Mouse (Mus musculus): ENCODE data around the gene C2cd2l. TPM values are rescaled to one million over a fixed set of nuclear protein-coding genes. Genes with fewer than 3 reads are reported as not detected.
"Not testable (repeated sequence)": the region's sequence is repeated elsewhere in the genome, so short reads cannot be mapped to it uniquely, and the experiment has no call there.

The C2cd2l gene
- total RNA-seq, 2 experiments from 2014 or later = 19.3 to 25.1 TPM

DNA sequence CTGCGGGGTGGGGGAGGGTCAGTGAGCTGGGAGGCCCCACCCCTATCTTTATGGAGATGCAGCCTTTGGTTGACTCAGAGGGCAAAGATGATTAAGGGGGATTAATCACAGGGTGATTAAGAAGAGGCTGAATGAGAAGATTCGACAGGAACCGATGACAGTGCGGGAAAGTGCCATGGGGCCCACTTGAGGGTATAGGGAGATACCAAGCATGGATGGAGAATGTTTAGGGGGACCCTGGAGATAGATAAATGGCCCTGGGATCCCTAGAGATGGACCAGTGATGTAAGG lies 5.9 kb downstream of the C2cd2l start:
- DNase-seq = no peak

- DNase-seq = no peak
Observed at GRCm38 (mm10) chr9:44313476-44314256, 6.4 kb downstream of the C2cd2l start.

DNA sequence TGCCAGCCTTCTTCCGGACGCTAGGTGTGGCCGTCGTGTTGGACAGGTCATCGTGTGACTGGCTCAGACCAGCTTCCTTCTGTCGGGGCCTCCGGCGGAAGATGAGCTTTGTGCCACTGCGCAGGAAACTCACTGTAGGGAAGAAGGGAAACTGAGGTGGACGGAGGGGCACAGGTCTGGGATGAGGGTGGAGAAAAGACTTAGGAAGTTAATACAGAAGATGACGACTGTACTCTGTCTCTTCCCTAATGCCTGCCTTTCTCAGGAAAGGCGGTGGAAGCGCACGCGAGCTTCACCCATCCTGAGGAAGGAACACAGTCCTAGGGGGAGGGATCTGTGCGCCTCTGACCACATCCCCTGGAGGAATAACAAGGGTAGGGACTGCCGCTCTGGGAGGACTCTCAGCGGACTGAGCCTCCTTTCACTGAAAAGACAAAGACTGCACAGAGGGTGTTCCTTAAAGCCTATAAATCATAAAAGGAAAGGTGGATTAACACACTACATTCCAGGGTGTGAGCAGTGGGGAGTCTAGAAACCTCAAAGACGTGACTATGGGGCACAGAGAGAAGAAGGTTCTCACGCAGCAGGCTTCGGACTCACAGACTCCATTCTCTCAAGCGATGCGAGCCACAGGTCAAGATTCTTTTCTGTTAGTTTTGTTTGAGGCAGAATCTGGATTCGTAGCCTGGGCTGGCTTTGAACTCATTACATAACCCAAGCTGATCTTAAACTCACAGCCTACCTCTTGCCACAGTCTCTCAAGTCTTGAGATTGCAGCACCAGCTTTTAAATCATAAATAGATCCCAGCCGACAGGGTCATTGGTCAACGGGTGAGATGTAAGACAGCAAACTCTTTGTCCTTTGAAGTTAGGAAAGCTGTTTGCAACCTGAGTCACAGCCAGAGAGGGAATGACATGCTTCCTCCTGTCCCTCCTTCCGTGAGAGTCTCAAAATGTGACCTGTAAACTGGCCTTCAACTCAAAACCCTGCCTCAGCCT lies 8.7 kb downstream of the C2cd2l start:
- DNase-seq = peak; percentile 28

DNA sequence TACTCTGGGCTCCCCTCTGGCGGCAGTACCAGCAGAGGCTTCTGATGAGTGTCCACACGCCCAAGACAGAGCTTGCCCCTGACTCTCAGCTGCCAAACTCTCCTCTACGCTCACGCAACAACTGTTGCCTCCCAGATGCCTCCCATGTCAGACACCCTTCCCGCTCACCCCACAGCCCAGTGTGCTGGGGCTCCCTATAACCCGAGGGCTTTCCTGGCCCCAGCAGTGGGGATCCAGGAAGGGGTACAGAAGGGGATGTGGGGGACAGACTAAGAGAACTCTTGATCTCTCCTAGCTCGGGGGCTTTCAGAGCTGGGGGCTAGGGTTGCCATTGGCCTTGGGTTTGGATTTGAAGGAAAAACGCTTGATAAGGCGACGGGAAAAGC lies 9.3 kb downstream of the C2cd2l start:
- no peak for DNase-seq

DNA sequence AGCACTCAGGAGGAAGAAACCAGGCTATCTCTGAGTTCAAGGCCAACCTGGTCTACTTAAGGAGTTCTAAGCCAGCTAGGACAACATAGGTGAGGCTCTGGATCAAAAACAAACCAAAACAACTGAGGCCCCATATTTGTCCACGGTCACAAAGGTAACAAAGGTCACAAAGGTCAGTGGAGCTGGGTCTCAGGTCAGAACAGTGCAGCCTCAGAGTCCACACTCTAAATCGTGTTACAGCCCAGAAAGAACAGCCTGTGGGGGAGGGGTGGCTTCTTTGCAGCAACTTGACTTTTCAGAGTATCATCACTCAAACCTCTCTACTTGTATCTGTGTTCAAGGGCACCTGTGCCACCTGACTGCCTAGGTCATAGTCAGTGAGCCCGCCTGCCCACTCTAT lies 10.3 kb downstream of the C2cd2l start:
- DNase-seq = peak; percentile 30

- no peak for DNase-seq
Observed at GRCm38 (mm10) chr9:44307248-44307647, 12.8 kb downstream of the C2cd2l start.

- no peak for DNase-seq
Observed at GRCm38 (mm10) chr9:44306532-44306931, 13.6 kb downstream of the C2cd2l start.

- peak; percentile 99 for DNase-seq
Observed at GRCm38 (mm10) chr9:44305466-44306079, 14.5 kb downstream of the C2cd2l start, which contains the start of gene Hinfp. Gene Hinfp (minus strand): TSS chr9:44305671.

DNA sequence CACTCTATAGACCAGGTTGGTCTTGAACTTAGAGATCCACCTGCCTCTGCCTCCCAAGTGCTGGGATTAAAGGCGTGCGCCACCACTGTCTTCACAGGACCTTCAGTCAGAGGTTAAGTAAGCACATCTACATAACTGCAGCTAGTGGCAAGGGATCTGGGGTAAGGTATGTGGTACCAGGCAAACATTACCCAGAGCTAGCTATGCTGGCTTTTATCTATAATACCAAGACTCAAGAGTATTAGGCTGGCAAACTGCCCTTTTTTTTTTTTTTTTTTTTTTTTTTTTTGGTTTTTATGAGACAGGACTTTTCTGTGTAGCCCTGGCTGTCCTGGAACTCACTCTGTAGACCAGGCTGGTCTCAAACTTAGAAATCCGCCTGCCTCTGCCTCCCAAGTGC lies 20.1 kb downstream of the C2cd2l start:
- DNase-seq = not testable (repeated sequence)

DNA sequence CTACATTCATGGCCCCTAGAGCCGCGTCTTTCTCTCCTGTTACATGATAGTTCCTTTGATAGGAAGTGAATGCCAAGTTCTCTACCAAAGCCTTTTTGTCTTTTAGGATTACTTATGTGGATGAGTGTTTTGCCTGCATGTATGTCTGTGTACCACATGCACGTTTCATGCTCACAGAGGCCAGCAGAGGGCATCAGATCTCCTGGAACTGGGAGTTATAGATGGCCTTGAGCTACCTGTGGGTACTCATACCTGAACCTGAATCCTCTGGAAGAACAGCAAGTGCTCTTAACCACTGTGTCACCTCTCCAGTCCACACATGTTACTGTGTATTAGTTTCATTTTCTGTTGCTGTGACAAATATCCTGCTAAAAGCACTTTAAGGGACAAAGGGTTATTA lies 27.6 kb downstream of the C2cd2l start:
- DNase-seq = peak; percentile 50

- no peak for DNase-seq
Observed at GRCm38 (mm10) chr9:44288959-44289291, 31.2 kb downstream of the C2cd2l start.

- DNase-seq = peak; percentile 58
Observed at GRCm38 (mm10) chr9:44288076-44288958, 31.8 kb downstream of the C2cd2l start, which contains the start of gene Abcg4. Gene Abcg4 (minus strand): TSS chr9:44288615.

DNA sequence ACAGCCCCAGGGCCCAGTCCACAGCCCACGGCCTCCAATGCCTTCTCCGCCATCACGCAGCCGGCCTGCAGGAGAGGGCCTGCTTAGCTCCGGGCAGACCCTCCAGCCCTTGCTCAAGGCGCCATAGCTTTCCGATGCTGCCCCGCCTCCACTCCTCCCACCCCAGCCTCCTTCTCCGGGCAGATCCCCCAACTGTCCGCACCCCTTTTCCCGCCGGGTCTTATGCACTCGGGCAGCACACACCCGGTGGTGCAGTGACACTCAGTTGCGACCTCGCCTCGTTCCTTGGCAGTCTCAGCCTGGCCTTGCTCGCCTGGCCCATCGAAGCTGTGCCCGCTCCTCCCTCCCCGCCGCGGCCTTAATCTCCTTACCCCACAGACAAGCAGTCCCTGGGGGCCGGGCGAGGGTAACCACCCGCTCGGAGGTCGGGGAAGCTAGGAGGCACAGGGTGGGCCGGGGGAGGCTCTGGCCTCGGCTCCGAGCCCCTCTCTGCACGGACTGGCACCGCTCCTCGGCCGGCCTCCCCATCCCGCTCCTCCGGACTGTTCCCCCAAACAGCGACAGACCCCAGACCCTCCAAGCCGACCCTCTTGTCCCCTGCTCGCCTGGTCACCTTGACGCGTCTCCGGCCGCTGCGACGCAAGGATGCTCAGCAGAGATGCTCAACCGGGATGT lies 32.5 kb downstream of the C2cd2l start:
- peak; percentile 62 for DNase-seq

DNA sequence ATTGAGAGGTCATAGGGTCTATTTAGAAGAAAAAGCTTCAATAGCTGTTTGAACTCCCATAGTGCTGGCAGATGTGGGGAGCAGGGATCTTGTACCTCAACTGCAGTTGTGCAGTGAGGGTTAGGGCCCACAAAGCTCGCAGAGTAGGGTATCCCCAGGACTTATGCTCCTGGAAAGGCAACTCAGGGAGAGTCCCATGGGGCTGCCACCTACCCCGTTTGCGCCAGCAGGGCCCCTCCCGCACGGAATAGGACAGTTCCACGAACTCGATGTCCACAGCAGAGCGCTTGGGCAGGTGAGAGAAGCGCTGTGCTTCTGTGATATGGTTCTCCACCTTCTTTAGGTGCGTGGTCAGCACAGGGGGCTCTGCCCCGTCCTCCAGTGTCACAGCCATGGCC lies 33.1 kb downstream of the C2cd2l start:
- DNase-seq = peak; percentile 31

DNA sequence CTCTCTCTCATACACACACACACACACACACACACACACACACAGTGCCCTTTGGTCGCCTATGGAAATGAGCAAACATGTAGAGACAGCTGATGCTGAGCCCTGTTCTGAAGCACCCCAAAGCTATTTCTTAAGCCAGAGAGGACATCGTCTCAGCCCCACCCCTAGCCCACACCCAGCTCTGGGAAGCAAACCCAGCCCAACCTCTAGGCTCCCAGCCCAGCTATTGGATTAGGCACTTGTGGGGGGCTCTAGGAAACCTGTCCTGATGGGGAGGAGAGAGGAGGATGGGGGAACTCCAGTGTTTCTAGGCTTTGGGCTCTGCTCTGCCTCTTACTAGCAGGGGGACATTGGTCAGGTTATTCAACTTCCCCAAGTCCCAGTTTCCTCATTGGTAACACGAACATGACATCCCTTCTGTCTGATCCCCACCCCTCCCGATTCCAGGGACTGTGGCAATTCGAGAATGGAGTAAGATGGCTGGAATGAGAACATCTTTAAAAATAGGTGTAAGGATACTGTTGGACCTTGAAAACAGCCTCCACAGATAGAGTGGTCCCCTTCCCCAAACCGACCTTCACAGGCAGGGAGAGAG lies 33.7 kb downstream of the C2cd2l start:
- peak; percentile 28 for DNase-seq

DNA sequence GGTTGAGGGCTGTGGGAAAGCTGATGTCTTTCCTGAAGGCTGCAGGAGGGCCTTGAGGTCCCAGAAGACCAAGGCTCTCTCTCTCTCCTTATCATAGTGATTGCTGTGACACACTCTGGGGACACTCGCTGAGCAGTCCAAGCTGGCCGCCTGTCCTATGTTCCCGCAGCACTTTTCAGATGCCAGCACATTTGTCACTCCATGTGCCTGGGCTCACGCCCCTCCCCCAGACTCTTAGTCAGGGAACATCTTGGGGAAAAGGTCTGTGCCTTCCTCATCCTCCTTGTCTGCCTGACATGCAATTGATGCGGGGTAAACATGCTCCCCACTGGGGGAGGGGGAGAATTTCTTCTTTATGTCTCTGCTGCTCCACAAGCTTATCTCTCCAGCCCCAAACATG lies 36.9 kb downstream of the C2cd2l start:
- peak; percentile 58 for DNase-seq

DNA sequence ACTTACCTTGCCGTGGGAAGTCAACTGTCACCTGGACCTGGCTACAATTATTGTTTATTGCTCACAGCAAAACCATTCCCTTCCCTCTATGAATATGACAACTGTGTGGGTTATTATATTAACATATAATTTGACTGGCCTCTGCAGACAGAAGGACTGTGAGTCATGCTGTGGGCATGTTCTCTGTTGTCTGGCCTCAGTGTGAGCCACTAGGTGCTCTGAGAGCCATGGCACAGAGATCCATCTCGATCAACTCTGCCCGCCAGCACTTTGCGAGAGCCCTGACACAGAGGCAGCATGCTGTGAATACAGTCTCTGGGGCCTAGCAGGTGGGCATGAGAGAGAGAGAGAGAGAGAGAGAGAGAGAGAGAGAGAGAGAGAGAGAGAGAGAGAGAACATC lies 50.1 kb downstream of the C2cd2l start:
- DNase-seq = peak; percentile 41

GRCm38 (mm10) chr9:44269077-44269476 lies 51.0 kb downstream of the C2cd2l start:
- peak; percentile 49 for DNase-seq

DNA sequence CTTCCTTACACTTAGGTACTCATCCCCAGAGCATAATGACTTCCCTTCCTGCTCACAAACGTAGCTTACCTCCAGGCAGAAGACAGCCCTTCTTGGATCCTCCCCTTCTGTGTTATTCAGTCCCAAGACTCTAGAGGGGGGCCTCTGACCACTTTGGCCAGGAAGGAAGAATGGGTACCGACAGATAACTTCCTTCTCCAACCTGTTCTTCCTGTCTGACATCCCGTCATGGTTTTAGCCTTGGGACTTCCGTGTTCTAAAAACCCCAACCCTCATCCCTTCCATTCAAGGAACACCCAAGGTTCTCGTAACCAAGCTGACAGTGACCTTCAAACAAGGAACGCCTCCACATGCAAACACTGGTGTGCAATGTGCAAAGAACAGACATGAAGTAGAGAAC lies 51.7 kb downstream of the C2cd2l start, which contains the start of gene Nlrx1:
TSS of gene Nlrx1 (minus strand) at position 168 of the 400 bp plus-strand sequence.
- DNase-seq = no peak

DNA sequence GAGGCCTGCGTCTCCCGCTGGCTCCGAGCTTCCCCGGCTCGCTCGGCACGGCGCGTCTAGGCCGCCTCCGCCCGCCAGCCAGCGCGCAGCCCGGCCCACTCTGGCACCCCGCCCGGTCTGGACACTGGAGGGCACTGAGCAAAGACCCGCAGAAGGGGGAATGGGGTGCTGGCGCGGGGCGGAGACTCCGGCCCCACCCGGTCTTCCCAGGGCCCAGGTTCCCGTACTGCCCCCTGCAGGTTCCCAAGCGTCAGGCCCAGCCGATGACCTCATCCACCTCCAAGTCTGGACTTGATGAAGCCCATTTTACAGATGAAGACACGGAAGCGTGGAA lies 52.1 kb downstream of the C2cd2l start:
- peak; percentile 95 for DNase-seq

All from adrenal gland, postnatal 10 days (tissue).